Mouse (Mus musculus): ENCODE results near the gene Prdm11.

DNA sequence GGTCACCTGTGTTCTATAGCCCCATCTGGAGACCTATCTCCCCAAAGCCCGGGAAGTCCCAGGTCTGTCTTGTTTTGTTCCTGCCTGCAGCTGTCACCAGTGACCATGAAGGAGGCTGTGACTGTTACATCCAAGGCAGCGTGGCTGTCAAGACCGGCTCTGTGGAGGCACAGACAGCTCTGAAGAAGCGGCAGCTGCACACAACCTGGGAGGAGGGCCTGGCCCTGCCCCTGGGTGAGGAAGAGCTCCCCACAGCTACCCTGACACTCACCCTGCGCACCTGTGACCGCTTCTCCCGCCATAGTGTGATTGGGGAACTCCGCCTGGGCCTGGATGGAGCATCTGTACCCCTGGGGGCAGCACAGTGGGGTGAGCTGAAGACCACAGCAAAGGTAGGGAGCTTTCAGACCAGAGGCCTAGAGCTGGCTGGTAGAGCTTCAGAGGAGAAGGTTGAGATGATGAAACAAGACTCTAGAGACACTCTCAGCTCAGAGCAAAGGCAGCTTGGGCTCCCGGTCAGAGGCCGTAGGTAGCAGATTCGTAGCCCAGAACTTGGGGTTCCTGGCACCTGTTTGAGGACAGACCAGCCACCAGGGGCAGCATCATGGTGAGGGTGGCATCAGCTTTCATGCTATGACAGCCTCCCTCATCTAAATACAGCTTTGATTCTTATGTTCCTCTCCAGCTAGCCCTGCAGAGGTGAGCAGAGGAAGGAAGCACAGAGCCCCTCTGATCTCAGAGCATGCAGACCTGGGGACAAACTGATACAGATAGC lies 100.0 kb downstream of the Prdm11 start:
- TF ChIP-seq POLR2A (IDR thresholded peaks at IDR 0.05; ENCODE audit: extremely low read depth, insufficient read depth, low read length) (no peak), CTCF (IDR thresholded peaks at IDR 0.05; ENCODE audit: low read depth, low read length) (no peak)
